Mouse (Mus musculus): ENCODE measurements at regions not wholly inside any gene's neighbourhood (a gene's known extent, or its start where the extent isn't known, plus 50 kb on each side); places are given as distances from the start of the nearest gene placed in this dataset.

- DNase-seq, result peak; percentile 16
Measured at GRCm38 (mm10) chr1:164628840-164629239, 167.6 kb upstream of the Dpt start.

- DNase-seq, result no peak
Measured at GRCm38 (mm10) chr1:164622946-164623345, 164.8 kb upstream of the Atp1b1 start.

GRCm38 (mm10) chr1:164622417-164622816 lies 164.3 kb upstream of the Atp1b1 start:
- DNase-seq, result no peak

- DNase-seq, result no peak
Measured at GRCm38 (mm10) chr1:164620129-164620528, 162.0 kb upstream of the Atp1b1 start.

- no peak for DNase-seq
Measured at GRCm38 (mm10) chr1:164617871-164618270, 159.7 kb upstream of the Atp1b1 start.

- no peak for DNase-seq
Measured at GRCm38 (mm10) chr1:164607061-164607460, 148.9 kb upstream of the Atp1b1 start.

- DNase-seq, result no peak
Measured at GRCm38 (mm10) chr1:164606141-164606754, 148.1 kb upstream of the Atp1b1 start.

- DNase-seq, result no peak
Measured at GRCm38 (mm10) chr1:164603433-164603832, 145.3 kb upstream of the Atp1b1 start.

GRCm38 (mm10) chr1:164602568-164602967 lies 144.4 kb upstream of the Atp1b1 start:
- no peak for DNase-seq

GRCm38 (mm10) chr1:164590205-164590613 lies 132.1 kb upstream of the Atp1b1 start:
- no peak for DNase-seq

- DNase-seq, result no peak
Measured at GRCm38 (mm10) chr1:164586066-164586989, 128.2 kb upstream of the Atp1b1 start.

- no peak for DNase-seq
Measured at GRCm38 (mm10) chr1:164576856-164577489, 118.8 kb upstream of the Atp1b1 start.

GRCm38 (mm10) chr1:164573639-164574038 lies 115.5 kb upstream of the Atp1b1 start:
- DNase-seq, result no peak

- no peak for DNase-seq
Measured at GRCm38 (mm10) chr1:164572183-164572582, 114.0 kb upstream of the Atp1b1 start.

- no peak for DNase-seq
Measured at GRCm38 (mm10) chr1:164571496-164572078, 113.4 kb upstream of the Atp1b1 start.

- DNase-seq, result no peak
Measured at GRCm38 (mm10) chr1:164564847-164565246, 106.7 kb upstream of the Atp1b1 start.

GRCm38 (mm10) chr1:164559546-164560228 lies 101.5 kb upstream of the Atp1b1 start:
- no peak for DNase-seq

- DNase-seq, result no peak
Measured at GRCm38 (mm10) chr1:164552658-164553057, 94.5 kb upstream of the Atp1b1 start.

- DNase-seq, result no peak
Measured at GRCm38 (mm10) chr1:164551019-164551418, 92.9 kb upstream of the Atp1b1 start.

- peak; percentile 66 for DNase-seq
Measured at GRCm38 (mm10) chr1:164550596-164550995, 92.4 kb upstream of the Atp1b1 start.

- DNase-seq, result no peak
Measured at GRCm38 (mm10) chr1:164548071-164548470, 89.9 kb upstream of the Atp1b1 start.

GRCm38 (mm10) chr1:164545843-164546242 lies 87.7 kb upstream of the Atp1b1 start:
- DNase-seq, result no peak
